Mouse (Mus musculus): Measurements from ENCODE around the gene Gm21885.
A peak's percentile ranks its signal among the peaks of the same experiment; 100 is the strongest.
"Not testable (repeated sequence)": the region's sequence is repeated elsewhere in the genome, so short reads cannot be mapped to it uniquely, and the experiment has no call there.

The Gm21885 gene

GRCm38 (mm10) chr11:94281199-94282181 lies at the start of gene Gm21885:
Gene Gm21885, plus strand, starts transcription at chr11:94281873.
- DNase-seq = peak; percentile 20

DNA sequence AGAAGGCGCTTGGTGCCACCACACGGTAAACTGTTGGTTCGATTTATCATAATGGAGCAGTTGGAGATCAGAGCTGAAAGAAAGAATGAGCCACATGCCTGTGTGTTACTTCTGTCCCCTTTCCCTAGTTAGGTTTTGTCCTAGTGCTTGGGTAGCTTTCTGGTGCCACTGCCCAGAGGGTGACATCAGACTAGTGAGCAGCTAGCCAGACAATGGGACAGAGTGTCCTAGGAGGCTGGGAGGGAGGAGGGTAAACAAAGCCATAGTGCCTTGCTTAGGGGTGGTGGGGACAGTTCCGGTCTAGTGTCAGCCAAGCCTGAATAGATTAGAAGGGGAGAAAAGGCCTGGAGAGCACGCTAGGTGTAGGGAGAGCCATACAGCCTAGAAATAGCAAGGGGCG lies 48.3 kb upstream of the Gm21885 start:
- DNase-seq = no peak

- no peak for DNase-seq
These were observed 47.3 kb upstream of the Gm21885 start for GRCm38 (mm10) chr11:94234380-94234779.

GRCm38 (mm10) chr11:94234857-94235256 lies 46.8 kb upstream of the Gm21885 start:
- no peak for DNase-seq

GRCm38 (mm10) chr11:94236074-94236473 lies 45.6 kb upstream of the Gm21885 start:
- DNase-seq = peak; percentile 79

DNA sequence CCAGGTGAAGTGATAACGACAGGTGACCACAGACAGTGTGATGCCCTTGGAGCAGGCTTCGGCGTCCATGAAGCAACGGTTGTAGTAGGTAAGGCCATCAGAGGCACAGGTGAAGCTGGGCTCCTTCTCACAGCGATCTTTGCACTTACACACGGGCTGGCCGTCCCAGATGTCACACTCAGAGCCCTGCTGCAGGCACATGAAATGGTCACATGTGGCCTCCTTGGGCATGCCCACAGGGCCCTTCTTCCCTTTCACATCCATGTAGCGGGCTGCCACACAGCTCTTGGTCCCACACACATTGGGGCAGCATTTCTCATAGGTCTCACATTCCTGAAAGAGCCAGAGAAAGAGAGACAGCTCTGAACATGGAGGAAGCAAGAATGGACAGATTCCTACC lies 42.9 kb upstream of the Gm21885 start:
- DNase-seq = no peak

DNA sequence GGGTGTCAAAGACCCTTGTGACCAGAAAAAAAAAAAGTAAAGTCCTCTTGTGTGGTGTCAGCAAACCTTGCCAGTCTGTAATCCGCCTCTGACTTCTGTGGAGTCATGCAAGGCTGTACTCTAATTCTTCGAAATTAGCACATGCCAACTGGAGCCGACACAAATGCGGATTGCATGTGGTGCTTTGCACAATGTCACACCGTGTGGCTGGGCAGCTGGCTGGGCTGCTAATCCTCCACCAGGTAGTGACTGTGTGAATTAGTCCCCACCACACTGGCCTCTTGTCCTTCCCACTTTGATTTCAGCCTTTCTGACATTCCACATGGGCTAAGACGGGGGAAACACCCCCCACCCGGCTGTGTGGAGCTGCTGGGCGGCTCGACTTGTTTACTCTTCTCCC lies 42.0 kb upstream of the Gm21885 start:
- no peak for DNase-seq

- DNase-seq = peak; percentile 52
These were observed 38.8 kb upstream of the Gm21885 start for GRCm38 (mm10) chr11:94242760-94243421.

- DNase-seq = peak; percentile 38
These were observed 38.1 kb upstream of the Gm21885 start for GRCm38 (mm10) chr11:94243422-94244180.

DNA sequence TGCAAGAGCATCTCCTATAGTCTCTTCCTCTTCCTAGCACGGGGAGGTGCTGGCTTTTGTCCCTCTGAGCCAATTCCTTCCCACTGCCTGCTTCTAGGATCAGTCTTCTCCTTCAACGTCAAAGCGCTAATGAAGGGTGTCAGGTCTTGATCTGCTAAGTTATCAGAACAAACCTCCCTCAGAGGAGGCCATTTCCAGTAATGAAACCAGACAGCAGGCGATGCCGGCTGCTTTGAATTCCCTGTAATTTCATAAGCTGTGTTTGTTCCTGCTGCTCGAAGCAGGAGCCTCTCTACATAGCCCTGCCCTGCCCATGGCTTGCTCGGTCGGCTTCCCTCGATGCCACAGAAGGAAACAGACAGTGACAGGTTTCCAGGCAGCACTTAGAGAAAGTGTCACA lies 37.3 kb upstream of the Gm21885 start:
- DNase-seq = no peak

- no peak for DNase-seq
These were observed 35.5 kb upstream of the Gm21885 start, which contains the start of gene Wfikkn2 for GRCm38 (mm10) chr11:94245955-94246788. Gene Wfikkn2, minus strand, starts transcription at chr11:94246005.

GRCm38 (mm10) chr11:94246789-94247061 lies 34.9 kb upstream of the Gm21885 start:
- no peak for DNase-seq

- DNase-seq = no peak
These were observed 28.5 kb upstream of the Gm21885 start for GRCm38 (mm10) chr11:94253156-94253555.

DNA sequence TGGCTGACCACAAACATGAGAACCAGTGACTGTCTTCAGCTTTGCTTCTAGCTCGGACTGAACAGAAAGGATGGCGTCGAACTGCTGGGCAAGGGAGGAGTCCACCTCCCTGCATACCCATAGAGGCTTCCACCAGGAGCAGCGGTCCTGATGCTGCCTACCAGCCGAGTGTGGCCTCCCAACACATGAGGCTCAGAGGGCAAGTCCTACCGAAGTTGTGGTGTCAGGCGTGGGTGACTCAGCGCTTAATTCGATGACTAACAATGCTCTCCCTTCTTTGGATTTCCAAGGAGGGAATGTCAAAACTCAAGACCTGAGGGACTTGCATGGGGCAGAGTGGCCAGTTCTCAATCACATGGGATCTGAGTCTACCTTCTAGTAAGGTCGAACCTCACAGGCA lies 28.0 kb upstream of the Gm21885 start:
- DNase-seq = no peak

GRCm38 (mm10) chr11:94255733-94256132 lies 25.9 kb upstream of the Gm21885 start:
- no peak for DNase-seq

DNA sequence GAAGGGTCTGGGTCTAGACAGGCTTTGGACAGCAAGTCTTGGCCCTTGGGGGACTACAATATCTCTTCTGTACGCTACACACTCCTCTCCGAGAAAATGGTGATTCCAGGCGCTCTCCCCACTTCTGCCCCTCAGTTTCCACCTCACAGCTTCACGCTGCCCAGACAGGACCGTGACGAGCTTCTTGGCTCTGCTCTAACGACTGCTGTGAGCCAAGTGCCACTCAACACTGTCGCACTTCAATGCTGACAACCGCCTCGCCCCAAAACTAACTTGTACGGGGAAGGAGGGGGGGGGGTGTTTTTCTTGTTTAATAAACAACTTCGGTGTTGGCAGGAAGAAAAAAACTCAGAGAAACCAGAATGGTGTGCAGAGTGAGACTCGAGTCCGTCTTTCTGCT lies 23.7 kb upstream of the Gm21885 start:
- peak; percentile 16 for DNase-seq

DNA sequence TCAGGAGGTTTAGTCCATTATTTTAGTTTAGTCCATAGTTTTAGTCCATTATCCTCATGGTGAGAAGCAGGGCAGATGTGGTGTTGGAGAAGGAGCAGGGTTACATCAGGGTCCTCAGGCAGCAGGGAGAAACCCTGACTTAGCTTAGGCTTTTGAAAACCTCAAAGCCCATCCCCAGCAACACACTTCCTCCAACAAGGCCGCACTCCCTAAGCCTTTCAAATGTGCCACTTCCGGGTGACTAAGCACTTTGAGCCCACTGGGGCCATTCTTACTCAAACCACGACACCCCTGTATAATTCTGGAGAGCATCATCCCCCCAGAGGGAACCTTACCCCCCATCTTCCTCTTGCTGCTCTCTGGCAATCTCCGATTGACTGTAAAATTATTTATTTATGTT lies 21.9 kb upstream of the Gm21885 start:
- no peak for DNase-seq

GRCm38 (mm10) chr11:94261585-94262370 lies 19.9 kb upstream of the Gm21885 start:
- DNase-seq = no peak

- DNase-seq = peak; percentile 74
These were observed 16.4 kb upstream of the Gm21885 start for GRCm38 (mm10) chr11:94265134-94265785.

GRCm38 (mm10) chr11:94266155-94266554 lies 15.5 kb upstream of the Gm21885 start:
- DNase-seq = not testable (repeated sequence)

DNA sequence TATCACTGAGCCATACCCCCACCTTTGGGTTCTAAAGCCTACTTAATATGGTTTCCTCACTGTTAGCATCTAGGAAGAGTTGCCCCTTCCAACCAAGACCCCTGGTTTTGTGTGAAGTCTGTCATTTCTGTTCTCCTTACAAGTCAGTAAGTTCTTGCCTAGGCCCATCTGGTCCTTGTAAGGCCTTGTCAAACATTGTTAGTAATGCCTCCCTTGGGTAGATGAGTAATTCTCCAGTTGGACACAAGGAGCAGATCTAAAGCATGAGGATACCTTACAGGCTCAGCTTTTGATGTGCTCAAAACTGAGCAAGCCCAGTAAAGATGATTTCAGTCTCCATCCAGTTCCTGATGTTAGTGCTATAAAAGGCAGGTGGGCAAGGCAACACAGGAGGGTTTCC lies 12.9 kb upstream of the Gm21885 start:
- DNase-seq = no peak

All from kidney, postnatal 10 days (tissue).